Mouse (Mus musculus): ENCODE data around the gene Dync2li1. TPM values are rescaled to one million over a fixed set of nuclear protein-coding genes. Genes with fewer than 3 reads are reported as not detected.

Gene Dync2li1
- polyA plus RNA-seq, 1 experiment from 2014 or later: 29.6 TPM

DNA sequence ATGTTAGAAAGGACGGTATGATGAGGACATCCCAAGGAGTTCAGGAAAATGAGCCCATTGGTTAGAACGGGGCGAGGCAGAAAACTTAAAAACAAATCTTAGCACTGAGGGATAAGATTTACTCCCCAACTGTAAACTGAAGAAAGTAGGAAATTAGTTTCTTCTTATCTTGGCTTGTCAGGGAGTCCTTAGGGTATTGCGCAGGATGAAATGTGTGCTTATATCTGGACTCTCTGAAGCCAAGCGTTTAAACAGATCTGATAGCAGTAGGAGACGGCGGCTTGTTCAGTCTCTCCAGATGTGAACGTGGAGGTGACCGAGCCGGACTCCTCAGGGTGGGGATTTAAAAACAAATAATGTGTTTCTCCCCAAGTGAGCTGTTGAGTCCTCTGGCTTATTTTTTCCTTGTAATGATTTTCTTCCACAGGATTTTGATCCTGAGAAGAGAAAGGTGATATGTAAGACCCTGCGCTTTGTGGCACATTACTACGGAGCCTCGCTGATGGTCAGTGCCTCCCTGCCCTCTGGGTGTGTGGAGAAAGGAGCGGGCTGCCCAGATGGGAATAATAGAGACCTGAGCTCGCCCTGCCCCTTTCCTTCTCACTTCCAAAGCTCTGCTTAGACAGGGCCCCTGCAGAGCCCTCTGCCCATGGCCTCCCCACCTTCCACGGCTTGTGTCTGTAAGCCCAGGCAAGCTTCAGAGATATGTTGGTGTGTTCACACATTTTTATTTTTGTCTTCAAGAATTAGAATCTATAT lies 18.2 kb downstream of the Dync2li1 start:
- Histone ChIP-seq H3K27me3 (replicated peaks; ENCODE audit: control insufficient read depth, insufficient read depth, low read length) (no peaks in the 10 kb centered on the region), H3K4me3 (ENCODE audit: low read depth, low read length) (no peak overlapping the region), H3K36me3 (ENCODE audit: control insufficient read depth, insufficient read depth, low read length) (no peaks in the 10 kb centered on the region), H3K27ac (ENCODE audit: low read depth) (no peak overlapping the region), H3K4me2 (ENCODE audit: low read length) (no peak overlapping the region), H3K9ac (ENCODE audit: low read length) (no peak overlapping the region), H3K9me3 (ENCODE audit: control insufficient read depth, low read length) (no peaks in the 10 kb centered on the region), H3K4me1 (replicated peaks; ENCODE audit: control insufficient read depth, insufficient read depth, low read length) (peaks cover 12% of the 10 kb centered on the region; the same call in 1 of the 2 replicates)
- ATAC-seq (replicated peaks; ENCODE audit: low FRiP score, low TSS enrichment, low read depth): no peak
- 54% methylated on average over 16 of the region's 16 CpGs for WGBS
- DNase-seq (ENCODE audit: low spot score): no peak

- Histone ChIP-seq H3K4me3 (ENCODE audit: low read depth, low read length) (no peak overlapping the region), H3K36me3 (ENCODE audit: control insufficient read depth, insufficient read depth, low read length) (no peaks in the 10 kb centered on the region), H3K4me1 (replicated peaks; ENCODE audit: control insufficient read depth, insufficient read depth, low read length) (peaks cover 12% of the 10 kb centered on the region; the same call in 1 of the 2 replicates), H3K27me3 (replicated peaks; ENCODE audit: control insufficient read depth, insufficient read depth, low read length) (no peaks in the 10 kb centered on the region), H3K9me3 (ENCODE audit: control insufficient read depth, low read length) (no peaks in the 10 kb centered on the region), H3K9ac (ENCODE audit: low read length) (no peak overlapping the region), H3K4me2 (ENCODE audit: low read length) (no peak overlapping the region), H3K27ac (ENCODE audit: low read depth) (no peak overlapping the region)
- no peak for DNase-seq (ENCODE audit: low spot score)
- 38% methylated on average over 9 of the region's 9 CpGs for whole genome bisulfite sequencing
- ATAC-seq (replicated peaks; ENCODE audit: low FRiP score, low TSS enrichment, low read depth): no peak
Measured at GRCm38 (mm10) chr17:84645119-84645518, 18.8 kb downstream of the Dync2li1 start.

- Histone ChIP-seq H3K4me3 (ENCODE audit: low read depth, low read length) (no peak overlapping the region), H3K27ac (ENCODE audit: low read depth) (no peak overlapping the region), H3K9me3 (ENCODE audit: control insufficient read depth, low read length) (no peaks in the 10 kb centered on the region), H3K4me2 (ENCODE audit: low read length) (no peak overlapping the region), H3K27me3 (replicated peaks; ENCODE audit: control insufficient read depth, insufficient read depth, low read length) (no peaks in the 10 kb centered on the region), H3K4me1 (replicated peaks; ENCODE audit: control insufficient read depth, insufficient read depth, low read length) (peaks cover 12% of the 10 kb centered on the region; the same call in 1 of the 2 replicates), H3K9ac (ENCODE audit: low read length) (no peak overlapping the region), H3K36me3 (ENCODE audit: control insufficient read depth, insufficient read depth, low read length) (no peaks in the 10 kb centered on the region; the same call in 1 of the 2 replicates)
- WGBS: 15% methylated on average over 4 of the region's 7 CpGs
- DNase-seq (ENCODE audit: low spot score) (no peak), ATAC-seq (replicated peaks; ENCODE audit: low FRiP score, low TSS enrichment, low read depth) (no peak)
Measured at GRCm38 (mm10) chr17:84645894-84646293, 19.6 kb downstream of the Dync2li1 start.

DNA sequence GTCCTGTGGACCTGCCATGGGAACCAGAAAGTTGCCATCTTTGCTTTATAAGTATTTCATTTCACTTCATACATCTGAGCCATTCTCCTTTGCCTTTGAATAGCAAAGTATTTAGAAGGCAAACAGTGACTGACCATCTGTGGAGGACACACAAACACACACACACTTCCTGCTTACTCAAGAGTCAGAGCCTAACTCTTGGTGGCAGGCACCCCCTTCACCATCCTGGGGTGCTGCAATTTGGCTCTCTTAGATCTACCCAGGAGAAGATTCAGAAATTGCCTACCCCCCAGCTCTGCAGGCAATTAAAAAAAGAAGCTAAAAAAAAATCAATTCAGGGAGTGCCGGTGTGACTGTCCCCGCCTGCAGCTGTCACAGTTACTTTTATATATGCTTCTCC lies 20.2 kb downstream of the Dync2li1 start:
- Histone ChIP-seq H3K36me3 (ENCODE audit: control insufficient read depth, insufficient read depth, low read length) (no peaks in the 10 kb centered on the region; the same call in 1 of the 2 replicates), H3K4me1 (replicated peaks; ENCODE audit: control insufficient read depth, insufficient read depth, low read length) (peaks cover 12% of the 10 kb centered on the region; the same call in 1 of the 2 replicates), H3K9me3 (ENCODE audit: control insufficient read depth, low read length) (no peaks in the 10 kb centered on the region), H3K4me3 (ENCODE audit: low read depth, low read length) (no peak overlapping the region), H3K27me3 (replicated peaks; ENCODE audit: control insufficient read depth, insufficient read depth, low read length) (no peaks in the 10 kb centered on the region), H3K4me2 (ENCODE audit: low read length) (no peak overlapping the region), H3K27ac (ENCODE audit: low read depth) (no peak overlapping the region), H3K9ac (ENCODE audit: low read length) (no peak overlapping the region)
- WGBS: 61% methylated on average over 2 of the region's 2 CpGs
- no peak for ATAC-seq (replicated peaks; ENCODE audit: low FRiP score, low TSS enrichment, low read depth)
- DNase-seq (ENCODE audit: low spot score): no peak

DNA sequence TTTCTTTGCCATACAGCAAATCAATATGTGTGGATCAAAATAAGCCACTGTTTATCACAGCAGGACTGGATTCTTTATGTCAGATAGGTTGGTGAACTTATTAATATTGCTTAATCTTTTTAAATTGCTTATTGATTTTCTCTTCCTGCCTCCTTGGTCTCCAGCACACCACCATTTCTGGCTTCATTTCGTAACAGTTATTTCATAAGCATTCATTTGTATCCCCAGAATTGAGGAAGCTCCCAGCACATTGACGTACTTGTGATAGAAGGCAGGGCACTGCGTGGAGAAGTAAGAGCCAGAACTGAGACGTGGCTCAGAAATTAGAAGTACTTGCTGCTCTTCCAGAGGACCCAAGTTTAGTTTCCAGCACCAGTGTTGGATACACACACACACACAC lies 21.3 kb downstream of the Dync2li1 start:
- no peak overlapping the region for H3K4me3 ChIP-seq (ENCODE audit: low read depth, low read length)
- 80% methylated on average over 4 of the region's 4 CpGs for WGBS
- no peak overlapping the region for H3K4me2 ChIP-seq (ENCODE audit: low read length)
- no peaks in the 10 kb centered on the region; the same call in 1 of the 2 replicates for H3K36me3 ChIP-seq (ENCODE audit: control insufficient read depth, insufficient read depth, low read length)
- no peaks in the 10 kb centered on the region for H3K27me3 ChIP-seq (replicated peaks; ENCODE audit: control insufficient read depth, insufficient read depth, low read length)
- ATAC-seq (replicated peaks; ENCODE audit: low FRiP score, low TSS enrichment, low read depth): no peak
- DNase-seq (ENCODE audit: low spot score): no peak
- H3K27ac ChIP-seq (ENCODE audit: low read depth): no peak overlapping the region
- no peaks in the 10 kb centered on the region for H3K9me3 ChIP-seq (ENCODE audit: control insufficient read depth, low read length)
- peaks cover 7% of the 10 kb centered on the region; the same call in 1 of the 2 replicates for H3K4me1 ChIP-seq (replicated peaks; ENCODE audit: control insufficient read depth, insufficient read depth, low read length)
- H3K9ac ChIP-seq (ENCODE audit: low read length): no peak overlapping the region

DNA sequence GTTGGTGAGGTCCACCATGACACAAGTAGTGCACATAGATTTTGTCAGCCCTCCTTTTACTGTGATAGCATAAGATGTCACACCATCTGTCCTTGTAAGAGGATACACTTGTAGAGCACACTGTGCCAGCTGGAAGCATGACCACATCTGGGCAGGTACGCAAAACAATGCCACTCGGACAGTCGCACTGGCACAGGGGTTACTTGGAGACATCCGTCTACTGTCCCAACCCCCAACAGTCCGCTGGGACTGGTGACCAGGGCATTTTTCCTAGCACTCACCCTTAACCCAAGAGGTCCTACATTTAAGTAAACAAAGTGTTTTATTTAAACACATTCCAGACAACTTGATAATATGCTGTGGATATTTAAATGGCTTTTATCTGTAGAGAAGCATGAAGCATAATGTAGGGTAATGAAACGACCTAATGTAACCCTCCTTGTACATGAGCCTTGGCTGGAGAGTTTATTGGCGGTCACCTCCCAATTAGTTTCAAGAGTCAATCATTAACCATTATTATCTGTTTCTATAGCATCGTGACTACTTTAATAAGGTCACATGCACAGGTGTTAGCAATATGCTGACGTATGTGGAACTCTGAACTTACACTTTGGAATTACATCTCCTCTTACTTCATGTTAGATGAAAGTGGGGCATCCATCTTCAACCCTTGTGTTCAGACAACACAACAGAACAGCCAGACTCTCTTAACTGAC lies 24.2 kb downstream of the Dync2li1 start:
- Histone ChIP-seq H3K4me3 (ENCODE audit: low read depth, low read length) (no peak overlapping the region), H3K9me3 (ENCODE audit: control insufficient read depth, low read length) (no peaks in the 10 kb centered on the region), H3K4me1 (replicated peaks; ENCODE audit: control insufficient read depth, insufficient read depth, low read length) (no peaks in the 10 kb centered on the region; the same call in 1 of the 2 replicates), H3K27me3 (replicated peaks; ENCODE audit: control insufficient read depth, insufficient read depth, low read length) (no peaks in the 10 kb centered on the region), H3K4me2 (ENCODE audit: low read length) (no peak overlapping the region), H3K27ac (ENCODE audit: low read depth) (no peak overlapping the region), H3K9ac (ENCODE audit: low read length) (no peak overlapping the region), H3K36me3 (ENCODE audit: control insufficient read depth, insufficient read depth, low read length) (no peaks in the 10 kb centered on the region; the same call in 1 of the 2 replicates)
- DNase-seq (ENCODE audit: low spot score) (no peak), ATAC-seq (replicated peaks; ENCODE audit: low FRiP score, low TSS enrichment, low read depth) (peak; percentile 82)
- WGBS: 77% methylated on average over 9 of the region's 9 CpGs

- no peaks in the 10 kb centered on the region for H3K27me3 ChIP-seq (replicated peaks; ENCODE audit: control insufficient read depth, insufficient read depth, low read length)
- no peaks in the 10 kb centered on the region; the same call in 1 of the 2 replicates for H3K36me3 ChIP-seq (ENCODE audit: control insufficient read depth, insufficient read depth, low read length)
- H3K27ac ChIP-seq (ENCODE audit: low read depth): no peak overlapping the region
- no peak overlapping the region for H3K4me3 ChIP-seq (ENCODE audit: low read depth, low read length)
- WGBS: 88% methylated on average over 9 of the region's 9 CpGs
- no peak for DNase-seq (ENCODE audit: low spot score)
- no peak overlapping the region for H3K9ac ChIP-seq (ENCODE audit: low read length)
- ATAC-seq (replicated peaks; ENCODE audit: low FRiP score, low TSS enrichment, low read depth): no peak
- H3K9me3 ChIP-seq (ENCODE audit: control insufficient read depth, low read length): no peaks in the 10 kb centered on the region
- H3K4me2 ChIP-seq (ENCODE audit: low read length): no peak overlapping the region
- H3K4me1 ChIP-seq (replicated peaks; ENCODE audit: control insufficient read depth, insufficient read depth, low read length): peaks cover 12% of the 10 kb centered on the region; the same call in 1 of the 2 replicates
Measured at GRCm38 (mm10) chr17:84653544-84653943, 27.2 kb downstream of the Dync2li1 start.

DNA sequence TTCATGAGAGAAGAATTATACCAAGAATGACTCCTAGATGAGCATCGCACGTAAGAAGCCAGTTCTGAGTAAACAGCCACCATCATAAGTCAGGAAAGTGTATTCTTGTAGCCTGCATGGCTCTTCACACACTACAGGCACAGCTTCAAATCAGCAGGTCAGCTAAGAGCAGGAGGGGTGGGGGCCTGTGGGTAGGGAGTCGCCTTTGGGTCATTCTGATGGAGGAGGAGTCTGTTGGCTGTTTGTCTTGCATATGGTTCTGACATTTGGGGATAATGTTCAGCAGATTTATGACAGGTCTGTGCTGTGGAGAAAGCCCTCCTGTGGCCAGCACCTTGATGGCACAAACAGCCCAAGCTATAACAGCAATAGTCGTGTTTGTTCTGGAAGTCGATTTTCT lies 29.9 kb downstream of the Dync2li1 start:
- Histone ChIP-seq H3K9me3 (ENCODE audit: control insufficient read depth, low read length) (no peaks in the 10 kb centered on the region), H3K4me1 (replicated peaks; ENCODE audit: control insufficient read depth, insufficient read depth, low read length) (peaks cover 12% of the 10 kb centered on the region; the same call in 1 of the 2 replicates), H3K36me3 (ENCODE audit: control insufficient read depth, insufficient read depth, low read length) (no peaks in the 10 kb centered on the region), H3K4me3 (ENCODE audit: low read depth, low read length) (no peak overlapping the region), H3K27ac (ENCODE audit: low read depth) (no peak overlapping the region), H3K9ac (ENCODE audit: low read length) (no peak overlapping the region), H3K27me3 (replicated peaks; ENCODE audit: control insufficient read depth, insufficient read depth, low read length) (no peaks in the 10 kb centered on the region), H3K4me2 (ENCODE audit: low read length) (no peak overlapping the region)
- no peak for ATAC-seq (replicated peaks; ENCODE audit: low FRiP score, low TSS enrichment, low read depth)
- DNase-seq (ENCODE audit: low spot score): no peak
- WGBS: 76% methylated on average over 5 of the region's 5 CpGs

Measured in intestine, embryonic 14.5 days (tissue).